Mouse (Mus musculus): Measurements from ENCODE around the gene Srsf9. TPM values are rescaled to one million over a fixed set of nuclear protein-coding genes. Genes with fewer than 3 reads are reported as not detected.

Gene Srsf9
- total RNA-seq, 1 experiment = 57.2 TPM

DNA sequence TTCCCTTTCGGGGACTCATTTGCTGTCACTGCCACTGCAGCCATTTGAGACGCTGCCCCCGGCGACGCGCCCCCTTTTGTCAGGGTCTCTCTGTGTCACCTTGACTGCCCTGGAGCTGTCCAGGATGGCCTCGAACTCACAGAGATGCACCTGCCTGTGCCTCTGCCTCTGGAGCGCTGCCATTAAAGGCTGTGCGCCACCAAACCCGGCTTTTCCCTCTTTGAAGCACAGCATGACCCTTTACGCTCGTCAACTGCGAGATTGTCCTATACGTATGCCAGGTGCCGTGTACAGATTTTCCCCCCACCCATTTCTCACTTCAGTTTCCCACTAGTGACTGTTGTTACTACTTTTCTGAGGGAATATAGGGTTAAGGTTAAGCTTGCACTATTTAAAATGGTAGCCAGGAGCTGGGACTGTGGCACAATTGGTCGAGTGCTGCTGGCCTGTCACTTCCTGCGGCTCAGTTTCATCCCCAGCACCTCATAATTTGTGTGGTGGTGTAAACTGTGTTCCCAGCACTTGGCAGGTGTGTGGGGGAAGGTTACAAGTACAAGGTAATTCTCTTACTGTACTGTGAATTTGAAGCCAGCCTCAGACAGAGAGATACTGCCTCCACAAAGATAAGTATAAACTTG is 46.8 kb upstream of the Srsf9 start:
- Histone ChIP-seq H3K9ac (ENCODE audit: insufficient read depth, low read depth, low read length, poor library complexity, severe bottlenecking) (peak overlapping the region; percentile 81), H3K9me3 (ENCODE audit: control insufficient read depth, insufficient read depth, low read depth, low read length) (no peaks in the 10 kb centered on the region), H3K4me3 (ENCODE audit: insufficient read depth in 1 of 2, low read depth in 1 of 2, low read length in 2 of 2, poor library complexity in 1 of 2, severe bottlenecking in 1 of 2) (peak overlapping the region; percentile 86 to 91), H3K4me1 (ENCODE audit: control insufficient read depth in 2 of 2, insufficient read depth in 2 of 2, low read length in 2 of 2, poor library complexity in 1 of 2) (peaks cover 0 to 2% of the 10 kb centered on the region in 2 experiments; a peak in 1 of 4 replicates), H3K27ac (ENCODE audit: insufficient read depth, low read depth, low read length, poor library complexity, severe bottlenecking) (no peak overlapping the region), H3K36me3 (ENCODE audit: control insufficient read depth, insufficient read depth, low read length, poor library complexity, severe bottlenecking) (peaks cover 11% of the 10 kb centered on the region; the same call in 1 of the 2 replicates)
- in situ Hi-C loops (cut with MboI; ENCODE audit: low sequenced_read_pairs in 2 of 2, unreplicated experiment in 2 of 2) = no loop called here
- peak; percentile 34 for DNase-seq (ENCODE audit: low read depth, low spot score)
- TF ChIP-seq CHD2 (IDR thresholded peaks at IDR 0.05; ENCODE audit: low read depth, low read length) (no peak), HCFC1 (IDR thresholded peaks at IDR 0.05; ENCODE audit: borderline replicate concordance, insufficient read depth, low read length) (no peak), MAFK (IDR thresholded peaks at IDR 0.05; ENCODE audit: insufficient read depth, low read depth, low read length) (no peak), ZC3H11A (IDR thresholded peaks at IDR 0.05; ENCODE audit: borderline replicate concordance, low read depth, low read length) (no peak), ZNF384 (IDR thresholded peaks at IDR 0.05; ENCODE audit: low read depth, low read length) (no peak)

DNA sequence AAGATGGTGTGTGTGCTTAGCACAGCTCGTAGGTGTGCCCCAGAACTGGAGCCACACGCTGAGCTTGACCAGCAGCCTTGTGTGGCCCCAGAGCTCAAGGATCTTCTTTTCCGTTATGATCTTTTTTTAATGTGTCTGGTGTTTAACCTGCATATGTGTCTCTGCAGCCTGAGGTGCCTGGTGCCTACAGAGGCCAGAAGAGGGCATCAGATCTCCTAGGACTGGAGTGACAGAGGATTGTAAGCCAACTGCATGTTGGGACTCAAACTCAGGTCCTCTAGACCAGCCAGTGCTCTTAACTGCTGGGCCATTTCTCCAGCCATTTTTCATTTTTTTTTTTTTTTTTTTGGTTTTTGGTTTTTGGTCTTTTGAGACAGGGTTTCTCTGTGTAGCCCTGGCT is 42.2 kb upstream of the Srsf9 start:
- Histone ChIP-seq H3K9ac (ENCODE audit: insufficient read depth, low read depth, low read length, poor library complexity, severe bottlenecking) (no peak overlapping the region), H3K27ac (ENCODE audit: insufficient read depth, low read depth, low read length, poor library complexity, severe bottlenecking) (no peak overlapping the region), H3K4me3 (ENCODE audit: insufficient read depth in 1 of 2, low read depth in 1 of 2, low read length in 2 of 2, poor library complexity in 1 of 2, severe bottlenecking in 1 of 2) (no peak overlapping the region), H3K36me3 (ENCODE audit: control insufficient read depth, insufficient read depth, low read length, poor library complexity, severe bottlenecking) (peaks cover 13% of the 10 kb centered on the region; the same call in 1 of the 2 replicates), H3K4me1 (ENCODE audit: control insufficient read depth in 2 of 2, insufficient read depth in 2 of 2, low read length in 2 of 2, poor library complexity in 1 of 2) (no peaks in the 10 kb centered on the region), H3K9me3 (ENCODE audit: control insufficient read depth, insufficient read depth, low read depth, low read length) (no peaks in the 10 kb centered on the region)
- no peak for DNase-seq (ENCODE audit: low read depth, low spot score)
- TF ChIP-seq ZNF384 (IDR thresholded peaks at IDR 0.05; ENCODE audit: low read depth, low read length) = no peak
- no peak for TF ChIP-seq HCFC1 (IDR thresholded peaks at IDR 0.05; ENCODE audit: borderline replicate concordance, insufficient read depth, low read length)
- TF ChIP-seq MAFK (IDR thresholded peaks at IDR 0.05; ENCODE audit: insufficient read depth, low read depth, low read length) = no peak
- TF ChIP-seq ZC3H11A (IDR thresholded peaks at IDR 0.05; ENCODE audit: borderline replicate concordance, low read depth, low read length) = no peak
- TF ChIP-seq CHD2 (IDR thresholded peaks at IDR 0.05; ENCODE audit: low read depth, low read length) = no peak
- in situ Hi-C loops (cut with MboI; ENCODE audit: low sequenced_read_pairs in 2 of 2, unreplicated experiment in 2 of 2) = no loop called here

- in situ Hi-C loops (cut with MboI; ENCODE audit: low sequenced_read_pairs in 2 of 2, unreplicated experiment in 2 of 2) = no loop called here
- Histone ChIP-seq H3K4me1 (ENCODE audit: control insufficient read depth in 2 of 2, insufficient read depth in 2 of 2, low read length in 2 of 2, poor library complexity in 1 of 2) (0 out of 4 replicates have a peak, but pooled peaks cover 1 to 3% of the 10 kb centered on the region in 2 experiments), H3K9ac (ENCODE audit: insufficient read depth, low read depth, low read length, poor library complexity, severe bottlenecking) (no peak overlapping the region), H3K36me3 (ENCODE audit: control insufficient read depth, insufficient read depth, low read length, poor library complexity, severe bottlenecking) (peaks cover 36% of the 10 kb centered on the region), H3K4me3 (ENCODE audit: insufficient read depth in 1 of 2, low read depth in 1 of 2, low read length in 2 of 2, poor library complexity in 1 of 2, severe bottlenecking in 1 of 2) (no peak overlapping the region), H3K27ac (ENCODE audit: insufficient read depth, low read depth, low read length, poor library complexity, severe bottlenecking) (no peak overlapping the region), H3K9me3 (ENCODE audit: control insufficient read depth, insufficient read depth, low read depth, low read length) (no peaks in the 10 kb centered on the region)
- TF ChIP-seq CHD2 (IDR thresholded peaks at IDR 0.05; ENCODE audit: low read depth, low read length) (no peak), ZC3H11A (IDR thresholded peaks at IDR 0.05; ENCODE audit: borderline replicate concordance, low read depth, low read length) (0 out of 2 replicates have a peak, but pooled peaks have one; percentile 21), HCFC1 (IDR thresholded peaks at IDR 0.05; ENCODE audit: borderline replicate concordance, insufficient read depth, low read length) (no peak), MAFK (IDR thresholded peaks at IDR 0.05; ENCODE audit: insufficient read depth, low read depth, low read length) (no peak), ZNF384 (IDR thresholded peaks at IDR 0.05; ENCODE audit: low read depth, low read length) (no peak)
- DNase-seq (ENCODE audit: low read depth, low spot score) = no peak
These were observed 32.8 kb upstream of the Srsf9 start for GRCm38 (mm10) chr5:115294173-115294572.

GRCm38 (mm10) chr5:115296347-115296746 is 30.6 kb upstream of the Srsf9 start:
- Histone ChIP-seq H3K4me1 (ENCODE audit: control insufficient read depth in 2 of 2, insufficient read depth in 2 of 2, low read length in 2 of 2, poor library complexity in 1 of 2) (peaks cover 1 to 3% of the 10 kb centered on the region in 2 experiments; a peak in 1 of 4 replicates), H3K9ac (ENCODE audit: insufficient read depth, low read depth, low read length, poor library complexity, severe bottlenecking) (no peak overlapping the region), H3K4me3 (ENCODE audit: insufficient read depth in 1 of 2, low read depth in 1 of 2, low read length in 2 of 2, poor library complexity in 1 of 2, severe bottlenecking in 1 of 2) (no peak overlapping the region), H3K27ac (ENCODE audit: insufficient read depth, low read depth, low read length, poor library complexity, severe bottlenecking) (no peak overlapping the region), H3K36me3 (ENCODE audit: control insufficient read depth, insufficient read depth, low read length, poor library complexity, severe bottlenecking) (peaks cover 32% of the 10 kb centered on the region), H3K9me3 (ENCODE audit: control insufficient read depth, insufficient read depth, low read depth, low read length) (no peaks in the 10 kb centered on the region)
- in situ Hi-C loops (cut with MboI; ENCODE audit: low sequenced_read_pairs in 2 of 2, unreplicated experiment in 2 of 2) = no loop called here
- TF ChIP-seq ZC3H11A (IDR thresholded peaks at IDR 0.05; ENCODE audit: borderline replicate concordance, low read depth, low read length) = no peak
- TF ChIP-seq MAFK (IDR thresholded peaks at IDR 0.05; ENCODE audit: insufficient read depth, low read depth, low read length) = 0 out of 2 replicates have a peak, but pooled peaks have one; percentile 13
- TF ChIP-seq HCFC1 (IDR thresholded peaks at IDR 0.05; ENCODE audit: borderline replicate concordance, insufficient read depth, low read length) = no peak
- TF ChIP-seq CHD2 (IDR thresholded peaks at IDR 0.05; ENCODE audit: low read depth, low read length) = no peak
- no peak for TF ChIP-seq ZNF384 (IDR thresholded peaks at IDR 0.05; ENCODE audit: low read depth, low read length)
- DNase-seq (ENCODE audit: low read depth, low spot score) = no peak

Measured in ES-E14 (cell line).